In the genomic region with DNA sequence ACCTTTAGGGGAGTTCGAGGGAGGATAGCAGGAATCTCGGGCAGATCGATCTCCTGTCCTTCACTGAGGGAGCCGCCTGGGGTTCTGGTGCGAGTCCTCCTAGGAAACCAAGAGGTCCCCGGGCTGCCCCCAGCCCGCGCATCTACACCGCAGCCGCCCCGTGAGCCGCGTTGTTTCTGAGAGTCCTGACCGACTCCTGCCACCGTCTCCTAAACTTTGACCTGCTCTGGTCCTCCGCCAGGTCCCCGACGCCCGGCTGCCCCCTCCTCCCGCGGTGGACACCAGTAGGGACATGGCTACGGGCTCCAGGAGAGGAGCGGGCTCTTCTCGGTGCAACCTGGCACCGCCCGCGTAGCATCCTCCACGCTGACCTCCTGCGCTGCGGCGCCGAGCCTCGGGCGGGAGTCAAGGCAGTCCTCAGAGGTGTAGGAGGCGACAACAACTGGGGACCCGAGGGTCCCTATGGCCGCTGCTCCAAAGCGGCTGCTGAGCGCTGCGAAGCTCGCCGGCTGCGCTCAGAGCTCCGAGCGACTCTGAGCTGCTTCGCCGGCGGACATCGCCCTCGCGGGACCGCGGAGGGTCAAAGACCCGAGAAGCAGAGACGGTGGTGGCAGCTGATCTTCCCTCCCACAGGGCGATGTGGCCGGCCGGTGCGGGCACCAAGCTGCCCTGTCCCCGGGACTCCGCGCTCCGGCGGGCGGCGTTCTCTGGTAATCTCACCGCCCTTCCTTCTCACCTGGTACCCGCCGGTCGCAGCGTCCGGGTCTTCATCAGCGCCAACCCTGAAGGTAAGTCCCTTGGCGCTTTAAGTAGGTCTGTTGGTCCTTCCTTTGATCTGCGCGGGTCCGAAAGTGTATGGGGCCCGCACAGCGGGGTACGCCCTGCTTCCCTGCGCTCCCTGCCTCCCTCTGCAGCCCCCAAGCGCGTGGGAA, we compare ENCODE assay signal across 9 mouse cellular contexts. TPM values are rescaled to one million over a fixed set of nuclear protein-coding genes. Genes with fewer than 3 reads are reported as not detected.
DNase-seq lines count a peak whose midpoint lies in the region; ATAC-seq lines count a peak whose summit lies in the region.
"Had no signal": no experiment of that assay in that cellular context is flagged by ENCODE, and none has a peak within 500 bp of the region (broad histone marks: within the 10 kb centered on the region; RNA-seq: fewer than 3 reads in every experiment).

No protein-coding gene starts in this region.

- under 1% methylated on average over 80 of the region's 83 CpGs for WGBS in forebrain, embryonic 14.5 days
- under 1% methylated on average over 81 of the region's 83 CpGs for WGBS in midbrain, embryonic 13.5 days

- H3K4me3 ChIP-seq in forebrain, embryonic 14.5 days (ENCODE audit: low read depth, low read length) = peak overlapping the region; percentile 62
- peak overlapping the region; percentile 73 for H3K4me3 ChIP-seq in midbrain, embryonic 13.5 days (replicated peaks)

- H3K36me3 ChIP-seq in forebrain, embryonic 14.5 days (ENCODE audit: control insufficient read depth, insufficient read depth, low read length) = no peaks in the 10 kb centered on the region
- no peaks in the 10 kb centered on the region for H3K36me3 ChIP-seq in midbrain, embryonic 13.5 days

- H3K27ac ChIP-seq in forebrain, embryonic 14.5 days (ENCODE audit: low read depth, low read length) = no peak overlapping the region
- 0 out of 2 replicates have a peak overlapping the region, but pooled peaks have one; percentile 16 for H3K27ac ChIP-seq in midbrain, embryonic 13.5 days
- H3K27ac ChIP-seq: macrophage had no signal

- peak overlapping the region; percentile 100 for H3K4me2 ChIP-seq in forebrain, embryonic 14.5 days (ENCODE audit: low read length)
- H3K4me2 ChIP-seq in midbrain, embryonic 13.5 days (replicated peaks) = peak overlapping the region; percentile 100

- H3K4me1 ChIP-seq in forebrain, embryonic 14.5 days (ENCODE audit: control insufficient read depth, insufficient read depth, low read length) = no peaks in the 10 kb centered on the region
- peaks cover 14% of the 10 kb centered on the region for H3K4me1 ChIP-seq in midbrain, embryonic 13.5 days (replicated peaks)

- no peaks in the 10 kb centered on the region for H3K9me3 ChIP-seq in forebrain, embryonic 14.5 days (replicated peaks; ENCODE audit: control insufficient read depth, low read length)
- no peaks in the 10 kb centered on the region for H3K9me3 ChIP-seq in midbrain, embryonic 13.5 days

- peaks cover 14% of the 10 kb centered on the region; the same call in 1 of the 2 replicates for H3K27me3 ChIP-seq in forebrain, embryonic 14.5 days (replicated peaks; ENCODE audit: control insufficient read depth, insufficient read depth, low read length)
- H3K27me3 ChIP-seq in midbrain, embryonic 13.5 days = peaks cover 44% of the 10 kb centered on the region

- peak; percentile 73 for ATAC-seq in forebrain, embryonic 14.5 days
- peak; percentile 81 for ATAC-seq in midbrain, embryonic 13.5 days

- H3K9ac ChIP-seq in forebrain, embryonic 14.5 days (ENCODE audit: low read length) = peak overlapping the region; percentile 67
- H3K9ac ChIP-seq in midbrain, embryonic 13.5 days (replicated peaks) = peak overlapping the region; percentile 79

- DNase-seq in thymus, postnatal 4 days = peak; percentile 10
- DNase-seq in thymus, postnatal 25 days = no peak
- peak; percentile 32 for DNase-seq in forebrain, embryonic 14.5 days (ENCODE audit: low spot score)
- DNase-seq in kidney, postnatal 10 days = peak; percentile 22
- DNase-seq in spleen, adult 12 weeks (ENCODE audit: low spot score) = no peak
- no peak for DNase-seq in urinary bladder, postnatal 14 days (ENCODE audit: low spot score)
- DNase-seq in c-Kit-positive CD71-positive TER-119-positive erythroid progenitor cells, embryonic 14.5 days (ENCODE audit: low spot score) = no peak

RNA-seq across cellular contexts. Expression of gene Nwd2, which starts 0.9 kb away (rescaled TPM):
- polyA plus RNA-seq in forebrain, embryonic 14.5 days (2014; fragmentation: Nextera tagmentation; extraction: Ambion mirVana) = 2.9 and 5.7 TPM in 2 replicates
- 4.3 and 4.5 TPM in 2 replicates for polyA plus RNA-seq in midbrain, embryonic 13.5 days (2015; fragmentation: Nextera tagmentation; extraction: Ambion mirVana)
- polyA plus RNA-seq: macrophage had no signal

Comparison
In these comparisons a context has a peak if more than half of its experiments do, and no peak if none do; other contexts are left out.
1. DNase-seq: peak in thymus, postnatal 4 days (single experiment), forebrain, embryonic 14.5 days (single experiment) and kidney, postnatal 10 days (single experiment); none in thymus, postnatal 25 days (single experiment), spleen, adult 12 weeks (single experiment), urinary bladder, postnatal 14 days (single experiment) and c-Kit-positive CD71-positive TER-119-positive erythroid progenitor cells, embryonic 14.5 days (single experiment).